Mouse (Mus musculus): ENCODE measurements at regions not wholly inside any gene's neighbourhood (a gene's known extent, or its start where the extent isn't known, plus 50 kb on each side); places are given as distances from the start of the nearest gene placed in this dataset.

GRCm38 (mm10) chr3:117050909-117051308 lies 82.1 kb upstream of the Palmd start:
- Histone ChIP-seq H3K36me3 (ENCODE audit: insufficient read depth, low read length) (no peaks in the 10 kb centered on the region), H3K9me3 (ENCODE audit: low read length) (no peaks in the 10 kb centered on the region), H3K27me3 (ENCODE audit: insufficient read depth, low read length) (no peaks in the 10 kb centered on the region), H3K27ac (ENCODE audit: low read length) (no peak overlapping the region), H3K4me1 (ENCODE audit: insufficient read depth, low read length) (no peaks in the 10 kb centered on the region), H3K4me3 (ENCODE audit: low read length) (no peak overlapping the region), H3K4me2 (replicated peaks; ENCODE audit: low read depth, low read length) (no peak overlapping the region), H3K9ac (replicated peaks; ENCODE audit: low read length) (no peak overlapping the region)
- 55% methylated on average over 3 of the region's 3 CpGs for WGBS
- no peak for ATAC-seq (ENCODE audit: low FRiP score, low TSS enrichment)

GRCm38 (mm10) chr3:117049410-117049809 lies 80.6 kb upstream of the Palmd start:
- no peaks in the 10 kb centered on the region for H3K27me3 ChIP-seq (ENCODE audit: insufficient read depth, low read length)
- no peak overlapping the region for H3K4me3 ChIP-seq (ENCODE audit: low read length)
- H3K9me3 ChIP-seq (ENCODE audit: low read length), result no peaks in the 10 kb centered on the region
- WGBS, result 78% methylated on average over 3 of the region's 3 CpGs
- no peak for ATAC-seq (ENCODE audit: low FRiP score, low TSS enrichment)
- no peaks in the 10 kb centered on the region for H3K36me3 ChIP-seq (ENCODE audit: insufficient read depth, low read length)
- H3K9ac ChIP-seq (replicated peaks; ENCODE audit: low read length), result no peak overlapping the region
- no peaks in the 10 kb centered on the region for H3K4me1 ChIP-seq (ENCODE audit: insufficient read depth, low read length)
- H3K4me2 ChIP-seq (replicated peaks; ENCODE audit: low read depth, low read length), result no peak overlapping the region
- no peak overlapping the region for H3K27ac ChIP-seq (ENCODE audit: low read length)

GRCm38 (mm10) chr3:117044809-117045208 lies 76.0 kb upstream of the Palmd start:
- H3K4me2 ChIP-seq (replicated peaks; ENCODE audit: low read depth, low read length), result no peak overlapping the region
- no peak overlapping the region for H3K27ac ChIP-seq (ENCODE audit: low read length)
- WGBS, result 78% methylated on average over 4 of the region's 4 CpGs
- no peaks in the 10 kb centered on the region for H3K36me3 ChIP-seq (ENCODE audit: insufficient read depth, low read length)
- no peak overlapping the region for H3K9ac ChIP-seq (replicated peaks; ENCODE audit: low read length)
- H3K4me3 ChIP-seq (ENCODE audit: low read length), result no peak overlapping the region
- H3K27me3 ChIP-seq (ENCODE audit: insufficient read depth, low read length), result no peaks in the 10 kb centered on the region
- no peaks in the 10 kb centered on the region for H3K4me1 ChIP-seq (ENCODE audit: insufficient read depth, low read length)
- ATAC-seq (ENCODE audit: low FRiP score, low TSS enrichment), result no peak
- no peaks in the 10 kb centered on the region for H3K9me3 ChIP-seq (ENCODE audit: low read length)

GRCm38 (mm10) chr3:117044304-117044703 lies 75.5 kb upstream of the Palmd start:
- no peaks in the 10 kb centered on the region for H3K9me3 ChIP-seq (ENCODE audit: low read length)
- no peaks in the 10 kb centered on the region for H3K36me3 ChIP-seq (ENCODE audit: insufficient read depth, low read length)
- no peaks in the 10 kb centered on the region for H3K27me3 ChIP-seq (ENCODE audit: insufficient read depth, low read length)
- ATAC-seq (ENCODE audit: low FRiP score, low TSS enrichment), result no peak
- no peak overlapping the region for H3K9ac ChIP-seq (replicated peaks; ENCODE audit: low read length)
- no peak overlapping the region for H3K4me3 ChIP-seq (ENCODE audit: low read length)
- no peak overlapping the region for H3K4me2 ChIP-seq (replicated peaks; ENCODE audit: low read depth, low read length)
- H3K4me1 ChIP-seq (ENCODE audit: insufficient read depth, low read length), result no peaks in the 10 kb centered on the region
- 69% methylated on average over 2 of the region's 2 CpGs for WGBS
- no peak overlapping the region for H3K27ac ChIP-seq (ENCODE audit: low read length)

GRCm38 (mm10) chr3:117038928-117039300 lies 70.1 kb upstream of the Palmd start:
- Histone ChIP-seq H3K9me3 (ENCODE audit: low read length) (no peaks in the 10 kb centered on the region), H3K27me3 (ENCODE audit: insufficient read depth, low read length) (no peaks in the 10 kb centered on the region), H3K36me3 (ENCODE audit: insufficient read depth, low read length) (no peaks in the 10 kb centered on the region), H3K4me3 (ENCODE audit: low read length) (no peak overlapping the region), H3K9ac (replicated peaks; ENCODE audit: low read length) (no peak overlapping the region), H3K4me1 (ENCODE audit: insufficient read depth, low read length) (no peaks in the 10 kb centered on the region), H3K4me2 (replicated peaks; ENCODE audit: low read depth, low read length) (no peak overlapping the region), H3K27ac (ENCODE audit: low read length) (no peak overlapping the region)
- WGBS, result 52% methylated on average over 1 of the region's 1 CpGs
- no peak for ATAC-seq (ENCODE audit: low FRiP score, low TSS enrichment)

- no peaks in the 10 kb centered on the region for H3K9me3 ChIP-seq (ENCODE audit: low read length)
- WGBS, result 42% methylated on average over 4 of the region's 4 CpGs
Observed at GRCm38 (mm10) chr3:117038280-117038927, 69.6 kb upstream of the Palmd start.

More at GRCm38 (mm10) chr3:117038280-117038927, 69.6 kb upstream of the Palmd start:
- Histone ChIP-seq H3K4me1 (ENCODE audit: insufficient read depth, low read length) (no peaks in the 10 kb centered on the region), H3K36me3 (ENCODE audit: insufficient read depth, low read length) (no peaks in the 10 kb centered on the region), H3K4me3 (ENCODE audit: low read length) (no peak overlapping the region), H3K27ac (ENCODE audit: low read length) (no peak overlapping the region), H3K9ac (replicated peaks; ENCODE audit: low read length) (no peak overlapping the region), H3K27me3 (ENCODE audit: insufficient read depth, low read length) (no peaks in the 10 kb centered on the region), H3K4me2 (replicated peaks; ENCODE audit: low read depth, low read length) (no peak overlapping the region)
- no peak; the same call in 1 of the 2 replicates for ATAC-seq (ENCODE audit: low FRiP score, low TSS enrichment)

Data from kidney, embryonic 16.5 days (tissue).